Mouse (Mus musculus) limb, embryonic 11.5 days (tissue): ENCODE data around the gene Dynlrb1. TPM values are rescaled to one million over a fixed set of nuclear protein-coding genes. Genes with fewer than 3 reads are reported as not detected.

ENCODE experiments used
- polyA plus RNA-seq: library from polyadenylated mRNA; unstranded; fragments of >200 nt; fragmentation: Nextera tagmentation; extraction: Ambion mirVana; gene quantifications from 2 replicates; pipeline ENCODE4 v1.2.1, GENCODE M21; 2014

Dynlrb1 gene
- polyA plus RNA-seq, 1 experiment from 2014 or later, result 513 TPM

Other genes starting within 250 kb of the Dynlrb1 start
- 10.2 and 13.0 TPM in 2 replicates for gene Gm14226, start 218.3 kb upstream of the Dynlrb1 start, polyA plus RNA-seq
- gene Ahcy, start 162.0 kb upstream of the Dynlrb1 start, polyA plus RNA-seq, result 122 and 127 TPM in 2 replicates
- gene Itch, start 103.0 kb upstream of the Dynlrb1 start, polyA plus RNA-seq, result 51.8 and 63.2 TPM in 2 replicates
- 114 and 116 TPM in 2 replicates for gene Map1lc3a, start 39.8 kb downstream of the Dynlrb1 start, polyA plus RNA-seq
- 53.4 and 56.0 TPM in 2 replicates for gene Pigu, start 120.9 kb downstream of the Dynlrb1 start, polyA plus RNA-seq
- 17.5 and 19.3 TPM in 2 replicates for gene Trp53inp2, start 144.5 kb downstream of the Dynlrb1 start, polyA plus RNA-seq
- gene Ncoa6, start 237.4 kb downstream of the Dynlrb1 start, polyA plus RNA-seq, result 31.0 and 35.7 TPM in 2 replicates